Mouse (Mus musculus): ENCODE data around the gene Prdm2.
A peak's percentile ranks its signal among the peaks of the same experiment; 100 is the strongest.

Gene Prdm2

DNA sequence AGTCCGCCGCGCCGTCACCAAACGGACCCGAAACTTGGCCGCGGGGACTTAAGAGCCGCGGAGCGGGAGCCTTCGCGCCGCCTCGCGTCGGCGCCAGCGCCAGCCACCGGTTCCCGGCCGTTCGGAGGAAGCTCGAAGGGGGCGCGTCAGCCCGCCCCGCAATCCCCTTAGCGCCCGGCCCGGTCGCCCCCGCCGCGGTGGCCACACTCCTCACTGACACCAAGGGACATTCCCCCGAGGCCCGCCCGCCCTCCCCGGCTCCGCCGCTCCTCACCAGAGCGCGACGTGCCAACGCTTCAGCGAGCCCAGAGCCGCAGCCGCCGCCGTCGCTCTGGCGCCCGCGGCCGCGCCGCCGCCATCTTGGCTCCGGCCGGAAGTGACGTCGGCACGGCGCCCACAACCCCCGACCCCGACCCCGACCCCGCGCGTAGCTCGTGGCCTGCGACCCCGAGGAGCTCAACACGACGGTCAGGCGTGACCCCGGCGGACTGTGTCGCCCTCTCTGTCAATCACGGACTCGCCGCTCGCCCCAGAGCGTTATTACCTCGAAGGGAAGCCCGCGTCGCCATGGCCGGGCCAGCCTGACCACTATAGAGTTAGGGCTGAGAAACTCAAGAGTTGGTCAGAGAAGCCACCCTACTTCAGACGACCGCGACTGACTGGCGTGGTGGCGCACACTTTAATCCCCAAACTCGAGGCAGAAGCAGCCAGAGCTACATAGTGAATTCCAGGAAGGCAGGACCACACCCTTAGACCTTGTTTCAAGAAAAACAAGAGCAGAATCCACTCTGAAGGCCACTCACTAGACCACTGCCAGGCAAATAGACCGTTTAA, at the start of gene Prdm2:
Gene Prdm2, minus strand, starts transcription at position 655 of the 834 bp plus-strand sequence.
- Histone ChIP-seq H3K4me3 (replicated peaks; ENCODE audit: low read length) (peak within 1 kb of the TSS; percentile 85), H3K36me3 (ENCODE audit: insufficient read depth, low read length) (0 out of 2 replicates have a peak, but pooled peaks cover 2% of the 10 kb centered on the region), H3K9me3 (ENCODE audit: low read length) (no peaks in the 10 kb centered on the region), H3K4me1 (replicated peaks; ENCODE audit: low read depth, low read length) (peaks cover 21% of the 10 kb centered on the region), H3K27me3 (ENCODE audit: insufficient read depth, low read length) (peaks cover 21% of the 10 kb centered on the region)
- TF ChIP-seq POU5F1 (IDR thresholded peaks at IDR 0.05; ENCODE audit: borderline replicate concordance, low read length) (no peak), CTCF (conservative IDR thresholded peaks at IDR 0.05; ENCODE audit: low read length) (no peak), NANOG (IDR thresholded peaks at IDR 0.05; ENCODE audit: borderline replicate concordance, low read length) (no peak)

GRCm38 (mm10) chr4:143259718-143260349, 47.0 kb upstream of the Prdm2 start:
- peaks cover 54% of the 10 kb centered on the region for H3K4me1 ChIP-seq (replicated peaks; ENCODE audit: low read depth, low read length)
- TF ChIP-seq NANOG (IDR thresholded peaks at IDR 0.05; ENCODE audit: borderline replicate concordance, low read length) (no peak), POU5F1 (IDR thresholded peaks at IDR 0.05; ENCODE audit: borderline replicate concordance, low read length) (no peak), CTCF (conservative IDR thresholded peaks at IDR 0.05; ENCODE audit: low read length) (no peak)
- H3K27me3 ChIP-seq (ENCODE audit: insufficient read depth, low read length) = 0 out of 2 replicates have a peak, but pooled peaks cover 4% of the 10 kb centered on the region

DNA sequence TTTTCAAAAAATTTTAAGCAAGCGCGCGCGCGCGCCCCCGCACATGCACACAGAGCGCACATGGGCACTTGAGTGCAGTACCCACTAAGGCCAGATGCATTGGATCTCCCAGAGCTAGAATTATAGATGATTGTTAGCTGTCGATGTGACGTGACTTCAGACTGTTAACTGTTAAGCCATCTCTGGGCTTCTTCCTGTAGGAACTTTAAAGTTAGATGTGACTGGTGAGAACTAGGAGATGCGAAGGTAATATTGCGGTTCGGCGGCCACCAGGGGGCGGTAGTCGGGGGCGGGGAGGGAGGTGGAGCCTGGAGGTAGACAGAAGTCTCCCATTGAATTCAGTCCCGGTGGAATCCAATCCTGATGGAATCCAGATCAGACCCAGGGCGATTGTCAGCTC, 45.7 kb upstream of the Prdm2 start:
- Histone ChIP-seq H3K4me3 (replicated peaks; ENCODE audit: low read length) (peak overlapping the region; percentile 51), H3K4me1 (replicated peaks; ENCODE audit: low read depth, low read length) (peaks cover 51% of the 10 kb centered on the region), H3K27me3 (ENCODE audit: insufficient read depth, low read length) (0 out of 2 replicates have a peak, but pooled peaks cover 4% of the 10 kb centered on the region), H3K9me3 (ENCODE audit: low read length) (peaks cover 4% of the 10 kb centered on the region; the same call in 1 of the 2 replicates), H3K36me3 (ENCODE audit: insufficient read depth, low read length) (no peaks in the 10 kb centered on the region)
- no peak for TF ChIP-seq NANOG (IDR thresholded peaks at IDR 0.05; ENCODE audit: borderline replicate concordance, low read length)
- no peak for TF ChIP-seq POU5F1 (IDR thresholded peaks at IDR 0.05; ENCODE audit: borderline replicate concordance, low read length)
- TF ChIP-seq CTCF (conservative IDR thresholded peaks at IDR 0.05; ENCODE audit: low read length) = peak; percentile 44

More at GRCm38 (mm10) chr4:143259718-143260349, 47.0 kb upstream of the Prdm2 start:
- H3K9me3 ChIP-seq (ENCODE audit: low read length) = no peaks in the 10 kb centered on the region
- no peak overlapping the region for H3K4me3 ChIP-seq (replicated peaks; ENCODE audit: low read length)
- no peaks in the 10 kb centered on the region for H3K36me3 ChIP-seq (ENCODE audit: insufficient read depth, low read length)

GRCm38 (mm10) chr4:143257971-143258370, 45.2 kb upstream of the Prdm2 start:
- Histone ChIP-seq H3K4me3 (replicated peaks; ENCODE audit: low read length) (peak overlapping the region; percentile 51), H3K27me3 (ENCODE audit: insufficient read depth, low read length) (0 out of 2 replicates have a peak, but pooled peaks cover 4% of the 10 kb centered on the region), H3K4me1 (replicated peaks; ENCODE audit: low read depth, low read length) (peaks cover 47% of the 10 kb centered on the region), H3K9me3 (ENCODE audit: low read length) (peaks cover 6% of the 10 kb centered on the region; the same call in 1 of the 2 replicates), H3K36me3 (ENCODE audit: insufficient read depth, low read length) (no peaks in the 10 kb centered on the region)
- TF ChIP-seq CTCF (conservative IDR thresholded peaks at IDR 0.05; ENCODE audit: low read length) (no peak), POU5F1 (IDR thresholded peaks at IDR 0.05; ENCODE audit: borderline replicate concordance, low read length) (no peak), NANOG (IDR thresholded peaks at IDR 0.05; ENCODE audit: borderline replicate concordance, low read length) (no peak)

GRCm38 (mm10) chr4:143255541-143255940, 42.7 kb upstream of the Prdm2 start:
- Histone ChIP-seq H3K36me3 (ENCODE audit: insufficient read depth, low read length) (no peaks in the 10 kb centered on the region), H3K4me3 (replicated peaks; ENCODE audit: low read length) (no peak overlapping the region), H3K4me1 (replicated peaks; ENCODE audit: low read depth, low read length) (peaks cover 25% of the 10 kb centered on the region), H3K9me3 (ENCODE audit: low read length) (peaks cover 6% of the 10 kb centered on the region; the same call in 1 of the 2 replicates), H3K27me3 (ENCODE audit: insufficient read depth, low read length) (0 out of 2 replicates have a peak, but pooled peaks cover 4% of the 10 kb centered on the region)
- TF ChIP-seq NANOG (IDR thresholded peaks at IDR 0.05; ENCODE audit: borderline replicate concordance, low read length) (no peak), POU5F1 (IDR thresholded peaks at IDR 0.05; ENCODE audit: borderline replicate concordance, low read length) (no peak), CTCF (conservative IDR thresholded peaks at IDR 0.05; ENCODE audit: low read length) (no peak)

- H3K27me3 ChIP-seq (ENCODE audit: insufficient read depth, low read length) = 0 out of 2 replicates have a peak, but pooled peaks cover 4% of the 10 kb centered on the region
- TF ChIP-seq CTCF (conservative IDR thresholded peaks at IDR 0.05; ENCODE audit: low read length) = no peak
- no peak overlapping the region for H3K4me3 ChIP-seq (replicated peaks; ENCODE audit: low read length)
- no peaks in the 10 kb centered on the region for H3K36me3 ChIP-seq (ENCODE audit: insufficient read depth, low read length)
- peaks cover 6% of the 10 kb centered on the region; the same call in 1 of the 2 replicates for H3K9me3 ChIP-seq (ENCODE audit: low read length)
- peaks cover 12% of the 10 kb centered on the region for H3K4me1 ChIP-seq (replicated peaks; ENCODE audit: low read depth, low read length)
Observed at GRCm38 (mm10) chr4:143253356-143253755, 40.6 kb upstream of the Prdm2 start.

DNA sequence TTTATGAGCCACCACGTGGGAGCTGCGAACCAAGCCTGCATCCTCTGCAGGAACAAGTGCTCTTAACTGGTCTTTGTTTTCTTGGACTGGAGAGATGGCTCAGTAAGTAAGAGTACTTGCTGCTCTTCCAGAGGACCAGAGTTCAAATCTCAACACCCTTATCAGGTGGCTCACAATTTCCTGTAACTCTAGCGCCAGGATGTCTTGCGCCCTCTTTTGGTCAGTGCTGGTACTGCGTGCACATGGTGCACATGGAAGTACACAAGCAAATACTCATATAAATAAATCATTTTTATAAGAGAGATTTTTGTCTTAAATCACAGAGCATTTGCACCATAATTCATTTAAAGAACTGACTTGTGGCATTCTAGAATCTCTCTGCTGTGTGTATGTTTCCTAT, 35.3 kb upstream of the Prdm2 start:
- TF ChIP-seq POU5F1 (IDR thresholded peaks at IDR 0.05; ENCODE audit: borderline replicate concordance, low read length) (no peak), CTCF (conservative IDR thresholded peaks at IDR 0.05; ENCODE audit: low read length) (peak; percentile 100)
- H3K36me3 ChIP-seq (ENCODE audit: insufficient read depth, low read length) = no peaks in the 10 kb centered on the region
- peaks cover 13% of the 10 kb centered on the region for H3K4me1 ChIP-seq (replicated peaks; ENCODE audit: low read depth, low read length)
- H3K9me3 ChIP-seq (ENCODE audit: low read length) = 0 out of 2 replicates have a peak, but pooled peaks cover 4% of the 10 kb centered on the region
- H3K27me3 ChIP-seq (ENCODE audit: insufficient read depth, low read length) = no peaks in the 10 kb centered on the region
- H3K4me3 ChIP-seq (replicated peaks; ENCODE audit: low read length) = no peak overlapping the region

GRCm38 (mm10) chr4:143241294-143241693, 28.5 kb upstream of the Prdm2 start:
- no peak overlapping the region for H3K4me3 ChIP-seq (replicated peaks; ENCODE audit: low read length)
- no peaks in the 10 kb centered on the region for H3K36me3 ChIP-seq (ENCODE audit: insufficient read depth, low read length)
- TF ChIP-seq CTCF (conservative IDR thresholded peaks at IDR 0.05; ENCODE audit: low read length) = no peak
- no peaks in the 10 kb centered on the region for H3K27me3 ChIP-seq (ENCODE audit: insufficient read depth, low read length)
- peaks cover 36% of the 10 kb centered on the region for H3K4me1 ChIP-seq (replicated peaks; ENCODE audit: low read depth, low read length)
- H3K9me3 ChIP-seq (ENCODE audit: low read length) = 0 out of 2 replicates have a peak, but pooled peaks cover 4% of the 10 kb centered on the region
